Mouse (Mus musculus): Measurements from ENCODE around the gene Tfcp2l1. TPM values are rescaled to one million over a fixed set of nuclear protein-coding genes. Genes with fewer than 3 reads are reported as not detected.

The Tfcp2l1 gene
- total and polyA plus RNA-seq, 3 experiments, result not detected

DNA sequence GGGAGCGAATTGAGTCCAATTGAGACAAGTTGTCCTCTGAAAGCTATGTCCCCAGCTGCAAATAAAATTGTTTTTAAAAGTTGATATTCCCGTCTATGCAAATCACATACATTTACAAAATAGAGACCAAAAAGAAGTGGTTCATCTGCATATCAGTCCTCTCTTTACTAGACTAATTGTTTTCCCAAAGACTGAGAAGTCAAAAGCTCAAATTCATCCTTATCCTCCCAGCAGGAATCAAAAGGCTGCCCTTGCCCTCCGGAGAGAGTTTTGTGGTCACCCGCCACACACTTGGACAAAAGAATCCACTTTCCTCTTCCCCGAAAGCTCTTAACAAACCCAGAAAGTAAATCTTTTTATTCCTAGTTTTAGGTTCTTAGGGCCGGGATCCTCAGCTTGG lies 2.3 kb upstream of the Tfcp2l1 start:
- H3K79me2 ChIP-seq (ENCODE audit: control insufficient read depth, insufficient read depth, low read length, poor library complexity), result no peaks in the 10 kb centered on the region
- no peaks in the 10 kb centered on the region for H3K9me3 ChIP-seq (replicated peaks; ENCODE audit: insufficient read depth, low read length)
- H3K4me1 ChIP-seq (ENCODE audit: control insufficient read depth in 1 of 2, insufficient read depth in 2 of 2, low read length in 2 of 2), result no peaks in the 10 kb centered on the region
- H3K27ac ChIP-seq (ENCODE audit: control insufficient read depth, low read depth, low read length), result no peak overlapping the region
- H3K36me3 ChIP-seq (ENCODE audit: control insufficient read depth in 1 of 2, insufficient read depth in 2 of 2, low read length in 2 of 2), result no peaks in the 10 kb centered on the region
- DNase-seq (ENCODE audit: low read depth, low spot score), result no peak
- no peaks in the 10 kb centered on the region for H3K27me3 ChIP-seq (ENCODE audit: control insufficient read depth in 1 of 2, insufficient read depth in 2 of 2, low read length in 2 of 2)
- no peak for TF ChIP-seq UBTF (IDR thresholded peaks at IDR 0.05; ENCODE audit: borderline replicate concordance, insufficient read depth, low read depth, low read length)
- no peak overlapping the region for H3K4me3 ChIP-seq (ENCODE audit: control insufficient read depth in 1 of 2, insufficient read depth in 1 of 2, low read depth in 2 of 2, low read length in 2 of 2)
- no peak overlapping the region for H3K9ac ChIP-seq (ENCODE audit: control insufficient read depth, low read depth, low read length, poor library complexity, severe bottlenecking)

GRCm38 (mm10) chr1:118625921-118626320 lies 1.8 kb upstream of the Tfcp2l1 start:
- Histone ChIP-seq H3K79me2 (ENCODE audit: control insufficient read depth, insufficient read depth, low read length, poor library complexity) (no peaks in the 10 kb centered on the region), H3K27ac (ENCODE audit: control insufficient read depth, low read depth, low read length) (no peak overlapping the region), H3K27me3 (ENCODE audit: control insufficient read depth in 1 of 2, insufficient read depth in 2 of 2, low read length in 2 of 2) (no peaks in the 10 kb centered on the region), H3K36me3 (ENCODE audit: control insufficient read depth in 1 of 2, insufficient read depth in 2 of 2, low read length in 2 of 2) (no peaks in the 10 kb centered on the region), H3K9ac (ENCODE audit: control insufficient read depth, low read depth, low read length, poor library complexity, severe bottlenecking) (no peak overlapping the region), H3K4me1 (ENCODE audit: control insufficient read depth in 1 of 2, insufficient read depth in 2 of 2, low read length in 2 of 2) (no peaks in the 10 kb centered on the region), H3K4me3 (ENCODE audit: control insufficient read depth in 1 of 2, insufficient read depth in 1 of 2, low read depth in 2 of 2, low read length in 2 of 2) (no peak overlapping the region), H3K9me3 (replicated peaks; ENCODE audit: insufficient read depth, low read length) (no peaks in the 10 kb centered on the region)
- DNase-seq (ENCODE audit: low read depth, low spot score), result no peak
- TF ChIP-seq POLR2AphosphoS5 (IDR thresholded peaks at IDR 0.05; ENCODE audit: borderline replicate concordance, low read depth, low read length) (no peak), CHD2 (IDR thresholded peaks at IDR 0.05; ENCODE audit: low read length) (no peak), ZNF384 (IDR thresholded peaks at IDR 0.05; ENCODE audit: low read depth, low read length) (no peak), RCOR1 (IDR thresholded peaks at IDR 0.05; ENCODE audit: low read depth, low read length) (no peak), CHD1 (IDR thresholded peaks at IDR 0.05; ENCODE audit: low read depth, low read length) (no peak), HCFC1 (IDR thresholded peaks at IDR 0.05; ENCODE audit: low read depth, low read length) (no peak), SIN3A (IDR thresholded peaks at IDR 0.05; ENCODE audit: low read length) (no peak), MAX (IDR thresholded peaks at IDR 0.05; ENCODE audit: low read length) (no peak), NRF1 (IDR thresholded peaks at IDR 0.05; ENCODE audit: insufficient read depth, low read depth, low read length, poor library complexity, severe bottlenecking) (no peak), ZC3H11A (IDR thresholded peaks at IDR 0.05; ENCODE audit: low read depth, low read length) (no peak), MXI1 (IDR thresholded peaks at IDR 0.05; ENCODE audit: low read depth, low read length) (no peak), MYB (IDR thresholded peaks at IDR 0.05; ENCODE audit: low read depth, low read length) (no peak), RAD21 (IDR thresholded peaks at IDR 0.05; ENCODE audit: low read depth, low read length) (no peak), TAL1 (IDR thresholded peaks at IDR 0.05; ENCODE audit: low read length) (no peak), MEF2A (IDR thresholded peaks at IDR 0.05; ENCODE audit: extremely low read depth, insufficient replicate concordance, low read depth, low read length, poor library complexity, severe bottlenecking) (no peak), KAT2A (conservative IDR thresholded peaks at IDR 0.05; ENCODE audit: low read depth, low read length) (no peak), E2F4 (IDR thresholded peaks at IDR 0.05; ENCODE audit: borderline replicate concordance, low read depth, low read length) (no peak), GABPA (IDR thresholded peaks at IDR 0.05; ENCODE audit: low read depth, low read length) (no peak), MAFK (IDR thresholded peaks at IDR 0.05; ENCODE audit: borderline replicate concordance, low read depth, low read length) (no peak), GATA1 (IDR thresholded peaks at IDR 0.05; ENCODE audit: low read depth, low read length) (no peak)

Measured in MEL (cell line).